Mouse (Mus musculus) kidney, adult 2 months (tissue): ENCODE measurements at regions not wholly inside any gene's neighbourhood (a gene's known extent, or its start where the extent isn't known, plus 50 kb on each side); places are given as distances from the start of the nearest gene placed in this dataset.
A peak's percentile ranks its signal among the peaks of the same experiment; 100 is the strongest.
"Not testable (repeated sequence)": the region's sequence is repeated elsewhere in the genome, so short reads cannot be mapped to it uniquely, and the experiment has no call there.

Experiments
- DNase-seq: peaks from one replicate; pipeline ENCODE4 v3.0.0; 2021
- H3K27ac ChIP-seq: fragments of 200-500 bp; 2 replicates; pipeline ENCODE4 v1.5.1; 2012; ENCODE audit warnings: low read depth, low read length, control low read depth, inconsistent platforms; ENCODE audit not compliant: insufficient read depth
- H3K27me3 ChIP-seq: fragments of 200-500 bp; replicated peaks from 2 replicates; pipeline ENCODE4 v1.6.1; 2012; ENCODE audit warnings: mild to moderate bottlenecking, moderate library complexity, low read length, inconsistent platforms; ENCODE audit not compliant: control insufficient read depth, insufficient read depth
- H3K36me3 ChIP-seq: fragments of 200-500 bp; 2 replicates; pipeline ENCODE4 v1.6.1; 2012; ENCODE audit warnings: mild to moderate bottlenecking, moderate library complexity, low read length, inconsistent platforms; ENCODE audit not compliant: control insufficient read depth, insufficient read depth
- H3K4me1 ChIP-seq: fragments of 200-500 bp; 2 replicates; pipeline ENCODE4 v1.6.1; 2011; ENCODE audit warnings: low read length; ENCODE audit not compliant: control insufficient read depth, insufficient read depth
- H3K4me3 ChIP-seq: fragments of 200-500 bp; 2 replicates; pipeline ENCODE4 v1.5.1; 2011; ENCODE audit warnings: mild to moderate bottlenecking, low read depth, low read length, control low read depth; ENCODE audit not compliant: insufficient read depth
- CTCF ChIP-seq: fragments of 200-500 bp; conservative IDR thresholded peaks from 2 replicates; pipeline ENCODE4 v1.5.1; 2011; ENCODE audit warnings: low read depth, mild to moderate bottlenecking, control low read depth, low read length, moderate library complexity, mixed read lengths; ENCODE audit not compliant: insufficient read depth, insufficient read length
- POLR2A ChIP-seq: fragments of 200-500 bp; IDR thresholded peaks from one replicate; pipeline ENCODE4 v1.6.1; 2011; ENCODE audit warnings: low read depth, low read length, control low read depth
- WGBS: fragments of 180-500 bp; shearing (Covaris S2); methylation state at CpG from one replicate; pipeline ENCODE4 v1.1.7; 2018; 5-methylcytosine and 5-hydroxymethylcytosine counted together

GRCm38 (mm10) chr12:21680026-21680425, 262.6 kb upstream of the Ywhaq start:
- H3K27ac ChIP-seq, H3K27me3 ChIP-seq, H3K4me1 ChIP-seq, H3K36me3 ChIP-seq, H3K4me3 ChIP-seq: not testable (repeated sequence)
- 50% methylated on average over 4 of the region's 4 CpGs for WGBS
- DNase-seq = peak; percentile 37

DNA sequence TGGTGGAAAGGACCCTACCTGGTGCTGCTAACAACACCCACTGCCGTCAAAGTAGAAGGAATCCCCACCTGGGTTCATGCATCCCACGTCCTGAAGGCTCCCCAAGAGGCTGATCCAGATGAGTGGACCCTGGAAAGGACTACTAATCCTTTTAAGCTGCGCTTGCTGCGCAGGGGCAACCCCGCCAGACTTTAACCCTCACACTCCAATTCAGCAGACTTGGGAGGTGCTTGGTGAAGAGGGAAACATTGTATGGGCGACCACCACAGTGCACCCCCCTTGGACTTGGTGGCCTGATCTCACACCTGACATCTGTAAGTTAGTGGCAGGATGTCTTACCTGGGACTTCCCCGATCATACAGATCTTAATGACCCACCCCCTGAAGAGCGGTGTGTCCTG, 231.9 kb upstream of the Ywhaq start:
- not testable (repeated sequence) for H3K4me3 ChIP-seq, H3K27ac ChIP-seq, H3K36me3 ChIP-seq, DNase-seq, H3K27me3 ChIP-seq, H3K4me1 ChIP-seq
- 85% methylated on average over 8 of the region's 8 CpGs for WGBS

GRCm38 (mm10) chr12:21613781-21614180, 196.3 kb upstream of the Ywhaq start:
- not testable (repeated sequence) for H3K27ac ChIP-seq, H3K4me1 ChIP-seq, H3K4me3 ChIP-seq, H3K27me3 ChIP-seq, H3K36me3 ChIP-seq
- peak; percentile 72 for TF ChIP-seq CTCF
- WGBS = 15% methylated on average over 2 of the region's 2 CpGs
- peak; percentile 53 for DNase-seq

GRCm38 (mm10) chr12:21568415-21569040, 151.1 kb upstream of the Ywhaq start:
- H3K27me3 ChIP-seq = no peaks in the 10 kb centered on the region
- no peak for DNase-seq
- H3K4me3 ChIP-seq = no peak overlapping the region
- TF ChIP-seq POLR2A = no peak
- no peak for TF ChIP-seq CTCF
- 72% methylated on average over 7 of the region's 7 CpGs for WGBS
- no peaks in the 10 kb centered on the region for H3K4me1 ChIP-seq
- H3K36me3 ChIP-seq = no peaks in the 10 kb centered on the region
- no peak overlapping the region for H3K27ac ChIP-seq

GRCm38 (mm10) chr12:21543962-21544361, 126.5 kb upstream of the Ywhaq start:
- 54% methylated on average over 2 of the region's 2 CpGs for WGBS
- not testable (repeated sequence) for H3K36me3 ChIP-seq

GRCm38 (mm10) chr12:21543153-21543894, 125.9 kb upstream of the Ywhaq start:
- not testable (repeated sequence) for H3K36me3 ChIP-seq, H3K4me1 ChIP-seq, H3K27ac ChIP-seq, H3K27me3 ChIP-seq
- peak overlapping the region; percentile 76 for H3K4me3 ChIP-seq
- WGBS = 2% methylated on average over 34 of the region's 34 CpGs
- peak; percentile 80 for DNase-seq

More at GRCm38 (mm10) chr12:21543962-21544361, 126.5 kb upstream of the Ywhaq start:
- not testable (repeated sequence) for H3K4me3 ChIP-seq, H3K27ac ChIP-seq, DNase-seq, H3K27me3 ChIP-seq, H3K4me1 ChIP-seq

DNA sequence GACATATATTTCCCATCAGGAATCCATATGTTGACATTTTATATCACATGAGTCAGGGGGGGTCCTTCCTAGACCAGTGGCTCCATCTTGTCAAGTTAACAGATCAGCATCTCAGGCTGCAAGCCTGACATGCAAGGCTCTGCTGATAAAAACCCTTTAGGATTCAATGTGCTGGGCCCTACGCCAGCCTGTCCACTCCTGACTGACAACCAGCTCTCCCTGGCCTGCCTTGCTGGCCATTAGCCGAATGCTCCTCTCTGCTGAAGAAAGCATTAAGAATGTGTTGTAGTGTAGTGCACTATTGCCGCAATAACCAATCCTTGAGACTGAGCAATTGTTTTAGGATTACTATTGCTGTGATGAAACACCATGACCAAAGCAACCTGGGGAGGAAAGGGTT, 114.3 kb upstream of the Ywhaq start:
- DNase-seq = no peak
- Histone ChIP-seq H3K27ac (no peak overlapping the region), H3K4me1 (no peaks in the 10 kb centered on the region), H3K4me3 (no peak overlapping the region), H3K36me3 (no peaks in the 10 kb centered on the region), H3K27me3 (no peaks in the 10 kb centered on the region)
- 93% methylated on average over 3 of the region's 3 CpGs for WGBS
- TF ChIP-seq CTCF = no peak
- TF ChIP-seq POLR2A = no peak

DNA sequence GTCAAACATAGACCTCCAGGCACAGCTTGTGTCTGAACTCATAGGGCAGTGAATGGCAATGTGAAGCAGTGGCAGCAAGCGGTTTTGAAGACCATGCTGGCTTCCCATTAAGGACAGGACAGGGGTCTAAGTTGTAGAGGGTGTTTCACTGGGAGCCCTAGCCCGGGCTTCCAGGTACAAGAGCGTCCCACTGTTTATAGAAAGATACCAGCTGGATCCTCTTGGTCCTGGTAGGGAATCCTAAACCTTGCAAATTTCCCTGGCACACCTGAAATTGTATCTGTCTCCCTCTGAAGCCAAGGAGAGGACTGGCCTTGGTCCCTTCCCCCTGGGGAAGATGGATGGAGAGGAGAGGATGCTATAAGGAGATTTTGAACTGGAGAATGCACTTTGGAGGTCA, 111.9 kb upstream of the Ywhaq start:
- H3K4me1 ChIP-seq, H3K4me3 ChIP-seq, H3K27ac ChIP-seq, DNase-seq, H3K27me3 ChIP-seq, H3K36me3 ChIP-seq: not testable (repeated sequence)
- 88% methylated on average over 3 of the region's 3 CpGs for WGBS

- WGBS = 87% methylated on average over 8 of the region's 8 CpGs
- not testable (repeated sequence) for H3K27me3 ChIP-seq, H3K27ac ChIP-seq, H3K36me3 ChIP-seq, H3K4me1 ChIP-seq, H3K4me3 ChIP-seq
- DNase-seq = peak; percentile 8
Measured at GRCm38 (mm10) chr12:21527336-21527735, 109.9 kb upstream of the Ywhaq start.

GRCm38 (mm10) chr12:21526906-21527305, 109.5 kb upstream of the Ywhaq start:
- H3K36me3 ChIP-seq, H3K4me1 ChIP-seq, H3K27ac ChIP-seq, H3K27me3 ChIP-seq, H3K4me3 ChIP-seq, DNase-seq: not testable (repeated sequence)
- WGBS = 93% methylated on average over 2 of the region's 2 CpGs
